Mouse (Mus musculus) forebrain, postnatal 0 days (tissue): ENCODE data around the gene Mdm2. TPM values are rescaled to one million over a fixed set of nuclear protein-coding genes. Genes with fewer than 3 reads are reported as not detected.

Source experiments
- ATAC-seq: fragments of 200-750 bp; cut with Nextera tagmentation; 2 replicates; pipeline ENCODE4 v1.8.0; 2017; ENCODE audit warnings: mild to moderate bottlenecking, moderate library complexity
- DNase-seq: peaks from one replicate; pipeline ENCODE4 v3.0.0-alpha.2; 2015
- H3K27ac ChIP-seq: fragments of 300-500 bp; sonication (generic); 2 replicates; pipeline ENCODE4 v1.5.1; 2014; ENCODE audit warnings: low read depth, mild to moderate bottlenecking, antibody characterized with exemption, low read length, moderate library complexity, mixed read lengths
- H3K27me3 ChIP-seq: fragments of 300-500 bp; sonication (generic); 2 replicates; pipeline ENCODE4 v1.6.1; 2014; ENCODE audit warnings: mild to moderate bottlenecking, low read length, mixed read lengths; ENCODE audit not compliant: insufficient read depth
- H3K36me3 ChIP-seq: fragments of 300-500 bp; sonication (generic); 2 replicates; pipeline ENCODE4 v1.6.1; 2014; ENCODE audit warnings: mild to moderate bottlenecking, moderate library complexity; ENCODE audit not compliant: insufficient read depth
- H3K4me1 ChIP-seq: fragments of 300-500 bp; sonication (generic); 2 replicates; pipeline ENCODE4 v1.6.1; 2014; ENCODE audit warnings: antibody characterized with exemption; ENCODE audit not compliant: insufficient read depth
- H3K4me2 ChIP-seq: fragments of 300-500 bp; sonication (generic); 2 replicates; pipeline ENCODE4 v1.6.1; 2014; ENCODE audit warnings: low read depth, mild to moderate bottlenecking, moderate library complexity
- H3K4me3 ChIP-seq: fragments of 300-500 bp; sonication (generic); 2 replicates; pipeline ENCODE4 v1.5.1; 2014; ENCODE audit warnings: low read depth, low read length, mixed read lengths
- H3K9ac ChIP-seq: fragments of 300-500 bp; sonication (generic); 2 replicates; pipeline ENCODE4 v1.6.1; 2014; ENCODE audit warnings: mild to moderate bottlenecking
- H3K9me3 ChIP-seq: fragments of 300-500 bp; sonication (generic); 2 replicates; pipeline ENCODE4 v1.6.1; 2016; ENCODE audit warnings: low read length
- CTCF ChIP-seq: sonication (generic); IDR thresholded peaks from 2 replicates; pipeline ENCODE4 v1.5.1; 2016; ENCODE audit warnings: antibody characterized with exemption, control low read depth, low read depth
- WGBS: fragments of 180-500 bp; shearing (Covaris S2); extraction: QIAGEN DNeasy Blood & Tissue Kit; methylation state at CpG from one replicate; pipeline ENCODE4 v1.1.7; 2014; 5-methylcytosine and 5-hydroxymethylcytosine counted together
- polyA plus RNA-seq: library from polyadenylated mRNA; unstranded; fragments of >200 nt; fragmentation: Nextera tagmentation; extraction: Ambion mirVana; gene quantifications from 2 replicates; pipeline ENCODE4 v1.2.1, GENCODE M21; 2015
- total RNA-seq: library from RNA; depleted of rRNA; stranded (reverse); fragments of >200 nt; gene quantifications from 2 replicates; pipeline ENCODE4 v1.2.3, GENCODE M21; 2014

The Mdm2 gene
- total and polyA plus RNA-seq, 2 experiments from 2014 or later: 30.2 to 77.3 TPM

GRCm38 (mm10) chr10:117670791-117671190 is 39.8 kb downstream of the Mdm2 start:
- no peaks in the 10 kb centered on the region for H3K27me3 ChIP-seq
- no peaks in the 10 kb centered on the region for H3K36me3 ChIP-seq
- H3K27ac ChIP-seq: no peak overlapping the region
- ATAC-seq (no peak), DNase-seq (no peak)
- 87% methylated on average over 5 of the region's 5 CpGs for WGBS
- no peak overlapping the region for H3K4me3 ChIP-seq
- H3K4me2 ChIP-seq: no peak overlapping the region
- peaks cover under 1% of the 10 kb centered on the region; the same call in 1 of the 2 replicates for H3K4me1 ChIP-seq
- no peak for TF ChIP-seq CTCF
- no peak overlapping the region for H3K9ac ChIP-seq
- H3K9me3 ChIP-seq: no peaks in the 10 kb centered on the region

GRCm38 (mm10) chr10:117670092-117670491 is 40.5 kb downstream of the Mdm2 start:
- no peak overlapping the region for H3K4me3 ChIP-seq
- ATAC-seq: no peak
- H3K9me3 ChIP-seq: no peaks in the 10 kb centered on the region
- no peaks in the 10 kb centered on the region for H3K27me3 ChIP-seq
- TF ChIP-seq CTCF: no peak
- H3K4me2 ChIP-seq: no peak overlapping the region
- no peaks in the 10 kb centered on the region for H3K36me3 ChIP-seq
- no peak overlapping the region for H3K27ac ChIP-seq
- DNase-seq: no peak
- 72% methylated on average over 3 of the region's 3 CpGs for WGBS
- H3K9ac ChIP-seq: no peak overlapping the region
- H3K4me1 ChIP-seq: no peaks in the 10 kb centered on the region

- DNase-seq (no peak), ATAC-seq (no peak)
- no peaks in the 10 kb centered on the region for H3K4me1 ChIP-seq
- no peak for TF ChIP-seq CTCF
- H3K27ac ChIP-seq: no peak overlapping the region
- H3K4me2 ChIP-seq: no peak overlapping the region
- no peaks in the 10 kb centered on the region for H3K36me3 ChIP-seq
- no peaks in the 10 kb centered on the region for H3K9me3 ChIP-seq
- 62% methylated on average over 10 of the region's 10 CpGs for WGBS
- no peak overlapping the region for H3K4me3 ChIP-seq
- no peak overlapping the region for H3K9ac ChIP-seq
- no peaks in the 10 kb centered on the region for H3K27me3 ChIP-seq
Observed at GRCm38 (mm10) chr10:117669449-117670090, 41.0 kb downstream of the Mdm2 start.

- WGBS: 92% methylated on average over 10 of the region's 10 CpGs
- H3K4me3 ChIP-seq: no peak overlapping the region
- no peak overlapping the region for H3K4me2 ChIP-seq
- no peak overlapping the region for H3K9ac ChIP-seq
- no peaks in the 10 kb centered on the region for H3K36me3 ChIP-seq
- no peaks in the 10 kb centered on the region for H3K9me3 ChIP-seq
- no peak overlapping the region for H3K27ac ChIP-seq
- H3K4me1 ChIP-seq: no peaks in the 10 kb centered on the region
- H3K27me3 ChIP-seq: no peaks in the 10 kb centered on the region
- DNase-seq: no peak
- ATAC-seq: no peak
- TF ChIP-seq CTCF: no peak
Observed at GRCm38 (mm10) chr10:117668546-117669300, 41.8 kb downstream of the Mdm2 start.

- DNase-seq: no peak
- H3K36me3 ChIP-seq: no peaks in the 10 kb centered on the region
- no peak for TF ChIP-seq CTCF
- no peak for ATAC-seq
- no peaks in the 10 kb centered on the region for H3K9me3 ChIP-seq
- no peak overlapping the region for H3K9ac ChIP-seq
- H3K27ac ChIP-seq: no peak overlapping the region
- no peaks in the 10 kb centered on the region for H3K27me3 ChIP-seq
- WGBS: 94% methylated on average over 28 of the region's 28 CpGs
- no peak overlapping the region for H3K4me3 ChIP-seq
- no peak overlapping the region for H3K4me2 ChIP-seq
- H3K4me1 ChIP-seq: no peaks in the 10 kb centered on the region
Observed at GRCm38 (mm10) chr10:117667663-117668507, 42.7 kb downstream of the Mdm2 start.

GRCm38 (mm10) chr10:117666947-117667630 is 43.5 kb downstream of the Mdm2 start:
- Histone ChIP-seq H3K27me3 (no peaks in the 10 kb centered on the region), H3K27ac (no peak overlapping the region), H3K4me1 (no peaks in the 10 kb centered on the region), H3K9me3 (no peaks in the 10 kb centered on the region), H3K4me3 (no peak overlapping the region), H3K4me2 (no peak overlapping the region), H3K9ac (no peak overlapping the region), H3K36me3 (no peaks in the 10 kb centered on the region)
- no peak for DNase-seq
- WGBS: 93% methylated on average over 9 of the region's 9 CpGs
- TF ChIP-seq CTCF: no peak
- ATAC-seq: no peak
